24 mouse cellular contexts compared by ENCODE assay signal in genomic region chr8:106017130-106017529, GRCm38 (mm10). TPM values are rescaled to one million over a fixed set of nuclear protein-coding genes. Genes with fewer than 3 reads are reported as not detected.
DNase-seq lines count a peak whose midpoint lies in the region; ATAC-seq lines count a peak whose summit lies in the region.
"Had no signal": no experiment of that assay in that cellular context is flagged by ENCODE, and none has a peak within 500 bp of the region (broad histone marks: within the 10 kb centered on the region; RNA-seq: fewer than 3 reads in every experiment).

No protein-coding gene starts in this region.

- H3K9ac ChIP-seq in neural tube, embryonic 15.5 days (replicated peaks), result no peak overlapping the region
- no peak overlapping the region for H3K9ac ChIP-seq in hindbrain, embryonic 16.5 days (ENCODE audit: low read depth, low read length)
- H3K9ac ChIP-seq: embryonic facial prominence, embryonic 15.5 days; forebrain, embryonic 15.5 days; hindbrain, embryonic 15.5 days; liver, embryonic 15.5 days had no signal

- WGBS in neural tube, embryonic 15.5 days, result 94% methylated on average over 7 of the region's 7 CpGs
- 92% methylated on average over 7 of the region's 7 CpGs for WGBS in hindbrain, embryonic 16.5 days

- no peak overlapping the region for H3K4me2 ChIP-seq in neural tube, embryonic 15.5 days
- no peak overlapping the region for H3K4me2 ChIP-seq in hindbrain, embryonic 16.5 days (ENCODE audit: low read length)
- H3K4me2 ChIP-seq: embryonic facial prominence, embryonic 15.5 days; forebrain, embryonic 15.5 days; hindbrain, embryonic 15.5 days; liver, embryonic 15.5 days; midbrain, embryonic 11.5 days had no signal

- H3K27me3 ChIP-seq in neural tube, embryonic 15.5 days (replicated peaks), result no peaks in the 10 kb centered on the region
- H3K27me3 ChIP-seq in hindbrain, embryonic 16.5 days (replicated peaks; ENCODE audit: control insufficient read depth, insufficient read depth, low read length), result no peaks in the 10 kb centered on the region
- H3K27me3 ChIP-seq: CH12.LX; embryonic facial prominence, embryonic 15.5 days; forebrain, embryonic 15.5 days; hindbrain, embryonic 15.5 days; liver, embryonic 15.5 days; Patski had no signal

- H3K9me3 ChIP-seq in neural tube, embryonic 15.5 days (replicated peaks), result no peaks in the 10 kb centered on the region
- H3K9me3 ChIP-seq in hindbrain, embryonic 16.5 days (ENCODE audit: control insufficient read depth, low read length), result no peaks in the 10 kb centered on the region
- H3K9me3 ChIP-seq: embryonic facial prominence, embryonic 15.5 days; forebrain, embryonic 15.5 days; hindbrain, embryonic 15.5 days; liver, embryonic 15.5 days had no signal

- H3K4me3 ChIP-seq in neural tube, embryonic 15.5 days (replicated peaks), result no peak overlapping the region
- no peak overlapping the region for H3K4me3 ChIP-seq in hindbrain, embryonic 16.5 days (ENCODE audit: low read length)
- H3K4me3 ChIP-seq: embryonic facial prominence, embryonic 15.5 days; forebrain, embryonic 15.5 days; hindbrain, embryonic 15.5 days; liver, embryonic 15.5 days; myocyte had no signal

- H3K27ac ChIP-seq in neural tube, embryonic 15.5 days (replicated peaks), result no peak overlapping the region
- H3K27ac ChIP-seq in hindbrain, embryonic 16.5 days (ENCODE audit: low read depth, low read length), result no peak overlapping the region
- H3K27ac ChIP-seq: embryonic facial prominence, embryonic 15.5 days; forebrain, embryonic 15.5 days; hindbrain, embryonic 15.5 days had no signal

- DNase-seq in CD4-positive, CD25-positive, alpha-beta regulatory T cell, adult 2 months (ENCODE audit: low read depth, low spot score), result peak; percentile 23
- DNase-seq in thymus, postnatal 10 days (ENCODE audit: low spot score in 2 of 2), result peak; percentile 55 to 56
- no peak for DNase-seq in lung, postnatal 4 days
- DNase-seq: cerebellum, adult 18-20 months; kidney, adult 9 months; lung, postnatal 10 days had no signal

- ATAC-seq in common myeloid progenitor, adult 5-6 weeks (replicated peaks; ENCODE audit: low read depth, poor library complexity, severe bottlenecking), result peak; percentile 66
- ATAC-seq in monocyte, adult 5-6 weeks (replicated peaks; ENCODE audit: insufficient number of reproducible peaks, low FRiP score, low TSS enrichment, poor library complexity, severe bottlenecking), result peak; percentile 89
- ATAC-seq in cerebellum, adult (ENCODE audit: insufficient number of reproducible peaks, low FRiP score, low TSS enrichment), result no peak
- ATAC-seq in neural tube, embryonic 15.5 days (ENCODE audit: low FRiP score), result no peak
- no peak for ATAC-seq in hindbrain, embryonic 16.5 days
- ATAC-seq: forebrain, embryonic 15.5 days; Patski had no signal

- H3K36me3 ChIP-seq in neural tube, embryonic 15.5 days, result peaks cover 26% of the 10 kb centered on the region
- peaks cover 3% of the 10 kb centered on the region; the same call in 1 of the 2 replicates for H3K36me3 ChIP-seq in hindbrain, embryonic 16.5 days (ENCODE audit: control insufficient read depth, insufficient read depth, low read length)

- peaks cover 1% of the 10 kb centered on the region for H3K4me1 ChIP-seq in neural tube, embryonic 15.5 days
- no peaks in the 10 kb centered on the region; the same call in 1 of the 2 replicates for H3K4me1 ChIP-seq in hindbrain, embryonic 16.5 days (ENCODE audit: control insufficient read depth, insufficient read depth, low read depth, low read length)
- H3K4me1 ChIP-seq: embryonic facial prominence, embryonic 15.5 days had no signal

RNA-seq across cellular contexts. Expression of gene Ddx28, which starts 5.4 kb away (rescaled TPM):
- total RNA-seq in common myeloid progenitor, adult 5-6 weeks (2017), result 8.7 and 12.3 TPM in 2 replicates
- total RNA-seq in monocyte, adult 5-6 weeks (2017), result 25.7 to 34.8 TPM (median 33.9 TPM) in 3 replicates
- polyA plus RNA-seq in neural tube, embryonic 15.5 days (2015; fragmentation: Nextera tagmentation; extraction: Ambion mirVana), result 20.8 and 20.9 TPM in 2 replicates
- 20.3 and 22.1 TPM in 2 replicates for polyA plus RNA-seq in hindbrain, embryonic 16.5 days (2015; fragmentation: Nextera tagmentation; extraction: Ambion mirVana)

RNA-seq across cellular contexts. Expression of gene Dpep2nb, which starts 11.4 kb away (rescaled TPM):
- 0.41 TPM in 1 of 2 replicates, not detected in the other for total RNA-seq in common myeloid progenitor, adult 5-6 weeks (2017)
- total RNA-seq in monocyte, adult 5-6 weeks (2017), result 1.2 to 2.1 TPM (median 1.3 TPM) in 3 replicates
- 0.14 TPM in 1 of 2 replicates, not detected in the other for polyA plus RNA-seq in neural tube, embryonic 15.5 days (2015; fragmentation: Nextera tagmentation; extraction: Ambion mirVana)
- polyA plus RNA-seq in hindbrain, embryonic 16.5 days (2015; fragmentation: Nextera tagmentation; extraction: Ambion mirVana), result not detected in 2 replicates
- total RNA-seq: adrenal gland, adult 18-20 months; CH12.LX; heart, adult 8-10 months; left cerebral cortex, adult 18-20 months had no signal
- polyA plus RNA-seq: embryonic facial prominence, embryonic 15.5 days; forebrain, embryonic 15.5 days; hindbrain, embryonic 15.5 days; limb, embryonic 11.5 days; liver, embryonic 15.5 days; midbrain, embryonic 11.5 days; myocyte had no signal

RNA-seq across cellular contexts. Expression of gene Dus2, which starts 26.0 kb away (rescaled TPM):
- 9.7 and 17.6 TPM in 2 replicates for total RNA-seq in common myeloid progenitor, adult 5-6 weeks (2017)
- 4.4 to 16.1 TPM (median 14.3 TPM) in 3 replicates for total RNA-seq in monocyte, adult 5-6 weeks (2017)
- polyA plus RNA-seq in neural tube, embryonic 15.5 days (2015; fragmentation: Nextera tagmentation; extraction: Ambion mirVana), result 27.8 and 30.6 TPM in 2 replicates
- 30.3 and 31.8 TPM in 2 replicates for polyA plus RNA-seq in hindbrain, embryonic 16.5 days (2015; fragmentation: Nextera tagmentation; extraction: Ambion mirVana)

RNA-seq across cellular contexts. Expression of gene Dpep3, which starts 37.9 kb away (rescaled TPM):
- not detected in 2 replicates for total RNA-seq in common myeloid progenitor, adult 5-6 weeks (2017)
- 0.96 to 1.7 TPM (median 0.97 TPM) in 3 replicates for total RNA-seq in monocyte, adult 5-6 weeks (2017)
- polyA plus RNA-seq in neural tube, embryonic 15.5 days (2015; fragmentation: Nextera tagmentation; extraction: Ambion mirVana), result not detected in 2 replicates
- not detected in 2 replicates for polyA plus RNA-seq in hindbrain, embryonic 16.5 days (2015; fragmentation: Nextera tagmentation; extraction: Ambion mirVana)
- total RNA-seq: adrenal gland, adult 18-20 months; CH12.LX; heart, adult 8-10 months; left cerebral cortex, adult 18-20 months had no signal
- polyA plus RNA-seq: embryonic facial prominence, embryonic 15.5 days; forebrain, embryonic 15.5 days; heart, postnatal 0 days; hindbrain, embryonic 15.5 days; limb, embryonic 11.5 days; liver, embryonic 15.5 days; midbrain, embryonic 11.5 days; myocyte; Patski had no signal

RNA-seq across cellular contexts. Expression of gene Nfatc3, which starts 41.5 kb away (rescaled TPM):
- total RNA-seq in common myeloid progenitor, adult 5-6 weeks (2017), result 37.3 and 47.8 TPM in 2 replicates
- total RNA-seq in monocyte, adult 5-6 weeks (2017), result 69.7 to 114 TPM (median 95.6 TPM) in 3 replicates
- polyA plus RNA-seq in neural tube, embryonic 15.5 days (2015; fragmentation: Nextera tagmentation; extraction: Ambion mirVana), result 3.5 and 4.4 TPM in 2 replicates
- 2.1 and 2.6 TPM in 2 replicates for polyA plus RNA-seq in hindbrain, embryonic 16.5 days (2015; fragmentation: Nextera tagmentation; extraction: Ambion mirVana)

Comparison
In these comparisons a context has a peak if more than half of its experiments do, and no peak if none do; other contexts are left out.
1. DNase-seq: peak in CD4-positive, CD25-positive, alpha-beta regulatory T cell, adult 2 months (single experiment) and thymus, postnatal 10 days (2 of 2); none in lung, postnatal 4 days (0 of 2).
2. ATAC-seq: peak in common myeloid progenitor, adult 5-6 weeks (single experiment) and monocyte, adult 5-6 weeks (single experiment); none in cerebellum, adult (single experiment), neural tube, embryonic 15.5 days (single experiment) and hindbrain, embryonic 16.5 days (single experiment).